Mouse (Mus musculus) thymus, postnatal 4 days (tissue): ENCODE measurements at regions not wholly inside any gene's neighbourhood (a gene's known extent, or its start where the extent isn't known, plus 50 kb on each side); places are given as distances from the start of the nearest gene placed in this dataset.

Experiments used
- DNase-seq: peaks from one replicate; pipeline ENCODE4 v3.0.0; 2021

GRCm38 (mm10) chr14:102880658-102881083, 101.8 kb downstream of the Kctd12 start:
- no peak for DNase-seq

- no peak for DNase-seq
Observed at GRCm38 (mm10) chr14:102878572-102878971, 103.9 kb downstream of the Kctd12 start.

- DNase-seq: no peak
Observed at GRCm38 (mm10) chr14:102868160-102868559, 114.3 kb downstream of the Kctd12 start.

- no peak for DNase-seq
Observed at GRCm38 (mm10) chr14:102867697-102868096, 114.7 kb downstream of the Kctd12 start.

DNA sequence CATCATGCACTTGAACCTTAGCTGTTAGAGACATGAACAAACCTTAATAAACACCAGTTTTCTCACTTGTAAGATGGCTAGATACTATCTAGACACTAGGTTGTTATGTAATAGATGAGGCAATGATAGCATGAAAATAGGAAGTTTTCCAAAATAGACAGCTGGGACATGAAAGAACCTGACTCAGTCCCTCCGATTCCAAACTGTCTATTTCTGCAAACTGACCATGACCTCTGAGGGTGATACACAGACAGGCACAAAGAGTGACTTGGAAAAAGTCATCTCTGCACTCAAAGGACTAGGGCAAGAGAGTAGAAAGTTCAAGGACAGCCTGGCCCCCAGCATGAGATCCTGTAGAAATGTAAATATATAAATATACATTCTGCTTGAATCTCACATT, 115.9 kb downstream of the Kctd12 start:
- DNase-seq: no peak

- DNase-seq: no peak
Observed at GRCm38 (mm10) chr14:102861694-102862093, 120.7 kb downstream of the Kctd12 start.

- DNase-seq: no peak
Observed at GRCm38 (mm10) chr14:102859361-102859871, 123.0 kb downstream of the Kctd12 start.

DNA sequence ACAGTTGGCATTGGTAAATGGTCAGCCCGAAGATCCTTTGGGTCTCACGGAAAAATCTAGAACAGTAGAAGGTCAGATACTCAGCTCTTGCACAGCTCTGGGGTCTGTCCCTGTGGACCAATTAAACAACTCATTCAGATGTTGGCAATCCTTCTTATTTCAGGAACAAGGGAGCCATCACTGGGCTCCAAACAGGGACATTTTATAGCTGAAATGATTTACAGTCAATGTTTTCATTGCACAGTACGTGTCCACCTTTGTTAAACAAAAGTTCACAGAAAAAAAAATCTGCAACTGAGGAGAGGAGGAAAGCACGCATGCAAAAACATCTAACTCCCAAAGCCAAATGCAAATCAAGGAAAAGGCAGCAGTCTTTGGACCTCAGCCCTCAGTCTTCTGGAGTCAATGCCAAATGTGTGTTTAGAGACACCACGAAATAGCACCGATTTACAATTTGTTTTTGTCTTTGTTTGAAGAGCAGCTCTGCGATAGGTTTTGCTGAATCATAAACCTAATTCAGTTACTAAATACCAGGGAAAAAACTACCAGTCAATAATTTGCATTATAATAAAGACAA, 127.1 kb downstream of the Kctd12 start:
- DNase-seq: no peak

DNA sequence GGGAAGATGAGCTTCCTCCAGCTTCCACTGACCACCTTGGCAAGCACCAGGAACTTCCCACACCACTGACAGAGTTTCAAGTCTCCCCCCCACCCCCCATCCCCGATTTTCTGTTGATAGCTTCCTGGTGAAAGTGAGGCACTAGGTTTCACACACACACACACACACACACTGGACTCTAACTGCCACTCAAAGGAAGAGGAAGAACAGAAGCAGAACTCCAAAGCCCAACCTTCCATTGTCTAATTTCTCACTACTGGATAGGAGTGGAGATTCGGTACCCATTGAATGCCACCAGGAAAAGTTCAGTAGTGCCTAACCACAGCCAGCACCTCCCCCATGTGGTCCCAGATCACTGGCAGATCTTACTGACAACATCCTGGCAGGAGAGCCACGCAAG, 138.7 kb downstream of the Kctd12 start:
- no peak for DNase-seq

GRCm38 (mm10) chr14:102837602-102838001, 144.8 kb downstream of the Kctd12 start:
- DNase-seq: no peak

- no peak for DNase-seq
Observed at GRCm38 (mm10) chr14:102835118-102835769, 147.2 kb downstream of the Kctd12 start.

GRCm38 (mm10) chr14:102828442-102828841, 154.0 kb downstream of the Kctd12 start:
- no peak for DNase-seq

- DNase-seq: no peak
Observed at GRCm38 (mm10) chr14:102827756-102828384, 154.6 kb downstream of the Kctd12 start.

- no peak for DNase-seq
Observed at GRCm38 (mm10) chr14:102825525-102825924, 156.9 kb downstream of the Kctd12 start.

DNA sequence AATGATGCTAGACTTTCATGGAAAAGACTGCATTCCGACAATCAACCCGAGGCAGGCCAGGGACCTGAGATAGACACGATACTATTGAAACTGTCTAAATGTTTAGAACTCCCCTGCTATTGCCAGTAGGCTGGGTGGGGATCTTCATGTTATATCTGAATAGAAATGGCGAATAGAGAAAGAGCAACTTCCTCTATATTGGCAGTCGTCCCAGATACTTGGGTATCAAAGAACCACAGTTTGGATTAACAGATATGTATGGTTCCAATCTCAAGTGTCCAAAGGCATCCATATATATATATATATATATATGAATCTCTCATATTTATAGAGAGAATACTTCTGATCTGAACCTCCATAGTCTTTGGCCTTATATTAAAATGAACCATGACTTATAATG, 161.8 kb downstream of the Kctd12 start:
- no peak for DNase-seq

- DNase-seq: peak; percentile 29
Observed at GRCm38 (mm10) chr14:102811678-102812081, 170.8 kb downstream of the Kctd12 start.

DNA sequence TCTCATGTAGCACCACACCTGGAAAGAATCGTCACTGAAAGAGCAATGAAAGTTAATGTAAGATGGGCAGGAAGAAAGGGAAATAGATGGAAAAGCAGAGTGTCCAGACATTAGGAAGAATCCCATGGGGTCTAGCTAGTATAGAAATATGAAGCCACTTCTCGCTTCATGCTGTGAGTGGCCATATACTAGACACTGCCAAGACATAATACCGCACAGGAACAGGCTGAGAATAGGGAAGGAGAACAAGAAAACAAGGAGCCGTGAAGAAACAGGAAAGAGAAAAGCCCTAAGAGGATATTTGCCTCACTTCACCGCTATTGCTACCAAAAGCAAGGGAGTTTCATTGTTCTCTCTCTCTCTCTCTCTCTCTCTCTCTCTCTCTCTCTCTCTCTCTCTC, 171.4 kb downstream of the Kctd12 start:
- no peak for DNase-seq

- peak; percentile 66 for DNase-seq
Observed at GRCm38 (mm10) chr14:102810121-102810921, 172.1 kb downstream of the Kctd12 start.

DNA sequence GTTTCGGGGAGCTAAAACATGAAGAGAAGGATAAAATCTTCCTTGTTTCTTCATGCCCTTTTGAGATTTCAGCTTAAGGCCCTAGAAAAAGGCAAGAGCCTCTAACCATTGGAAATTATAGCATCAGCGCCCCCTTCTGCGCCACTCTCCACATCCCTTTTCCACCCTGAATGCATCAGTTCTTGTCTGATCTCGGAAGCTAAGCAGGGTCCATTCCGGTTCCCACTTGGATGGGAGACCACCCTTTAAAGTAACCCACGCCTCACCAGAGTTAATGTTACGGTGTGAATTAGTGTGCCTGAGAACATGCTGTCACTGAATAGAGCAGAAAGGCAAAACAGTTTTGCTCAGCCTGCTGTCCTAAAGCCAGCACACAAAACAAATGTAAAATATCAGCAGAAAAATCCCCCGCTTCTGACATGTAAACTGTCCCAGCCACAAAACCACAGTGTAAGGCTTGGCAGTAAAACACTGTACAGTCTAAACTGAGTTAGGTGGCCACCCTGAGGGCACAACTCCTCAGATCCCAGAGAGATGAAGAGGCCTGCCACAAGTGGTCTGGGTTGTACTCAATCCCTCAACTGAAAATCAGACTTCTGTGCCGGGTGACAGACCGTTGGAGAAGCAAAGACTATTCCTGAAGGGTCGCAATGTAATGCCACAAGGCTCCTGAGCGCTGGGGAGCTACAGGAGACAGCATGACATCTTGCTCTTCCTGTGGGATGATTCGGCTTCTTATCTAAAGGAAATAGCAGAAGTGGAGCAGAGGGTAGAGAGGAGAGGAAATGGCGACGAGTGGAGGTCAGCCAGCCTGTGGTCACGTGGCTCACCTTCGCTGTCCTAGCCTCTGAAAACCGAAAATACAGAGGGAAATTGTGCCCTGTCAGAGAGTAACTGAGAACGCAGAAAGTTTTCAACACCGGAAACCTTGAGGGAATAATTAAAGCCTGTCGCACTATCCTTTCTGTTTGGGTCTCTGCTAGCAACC, 176.2 kb downstream of the Kctd12 start:
- DNase-seq: peak; percentile 74

- DNase-seq: no peak
Observed at GRCm38 (mm10) chr14:102795676-102796075, 186.8 kb downstream of the Kctd12 start.

DNA sequence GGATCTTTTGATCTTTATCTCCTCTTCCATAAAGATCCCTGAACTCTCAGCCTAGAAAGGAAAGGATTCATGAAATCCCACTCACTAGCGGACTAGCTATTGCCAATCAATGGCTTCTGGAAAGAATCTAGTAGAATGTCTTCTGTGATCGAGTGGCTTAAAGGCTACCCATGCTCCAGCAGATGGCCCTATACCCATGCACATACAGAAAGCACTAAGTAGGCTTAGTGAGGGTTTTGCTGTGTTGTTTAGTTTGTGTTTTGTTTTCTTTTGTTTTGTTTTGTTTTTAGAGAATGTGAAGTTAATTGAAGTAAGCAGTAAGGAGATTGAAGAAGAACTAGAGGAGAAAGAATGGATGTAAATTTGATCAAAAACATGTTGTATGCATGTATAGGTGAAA, 187.5 kb downstream of the Kctd12 start:
- no peak for DNase-seq

- no peak for DNase-seq
Observed at GRCm38 (mm10) chr14:102793753-102794152, 188.7 kb downstream of the Kctd12 start.
